ENCODE assay signal across 8 mouse cellular contexts in the genomic region with DNA sequence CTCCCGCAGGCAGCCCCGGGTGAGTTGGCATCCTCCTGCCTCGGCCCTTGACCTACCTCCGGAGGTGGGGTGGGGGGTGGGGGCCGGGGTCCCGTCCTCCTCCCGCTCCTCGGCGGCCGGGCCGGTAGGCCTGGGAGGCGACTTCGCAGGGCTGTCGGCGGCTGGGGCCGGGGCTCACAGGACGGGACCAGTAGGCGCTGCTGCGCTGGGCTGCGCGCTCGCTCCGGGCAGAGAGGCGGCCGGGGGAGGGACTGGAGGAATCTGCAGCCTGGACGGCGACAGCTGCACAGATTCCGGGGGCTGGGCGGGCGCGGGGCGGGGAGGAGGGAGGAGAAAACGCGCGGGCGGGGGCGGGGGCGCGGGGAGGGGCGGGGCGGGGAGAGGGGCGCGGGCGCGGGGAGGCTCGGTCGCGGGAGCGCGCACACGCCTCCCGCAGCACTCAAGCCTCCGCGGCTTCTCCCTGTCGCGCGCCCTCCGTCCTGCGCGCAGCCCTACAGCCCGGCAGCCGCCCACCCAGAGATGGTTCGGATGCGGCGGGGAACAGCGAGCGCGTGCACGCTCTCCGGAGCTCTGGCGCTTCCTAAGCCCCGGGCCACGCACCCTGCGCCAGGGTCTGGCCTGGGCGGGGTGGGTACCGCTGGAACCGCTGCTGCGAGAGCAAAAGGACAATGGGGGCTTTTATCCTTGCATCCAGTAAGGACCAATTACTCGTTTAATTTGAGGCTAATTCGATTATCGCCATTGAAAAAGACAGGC. TPM values are rescaled to one million over a fixed set of nuclear protein-coding genes. Genes with fewer than 3 reads are reported as not detected.
A peak's percentile ranks its signal among the peaks of the same experiment; 100 is the strongest.
DNase-seq lines count a peak whose midpoint lies in the region; ATAC-seq lines count a peak whose summit lies in the region.

A gene (minus strand): TSS at position 284 of the 756 bp plus-strand sequence.

- H3K36me3 ChIP-seq in intestine, embryonic 14.5 days (ENCODE audit: control insufficient read depth, insufficient read depth, low read length): no peaks in the 10 kb centered on the region

- 1% methylated on average over 61 of the region's 81 CpGs for WGBS in intestine, embryonic 14.5 days

- peak within 1 kb of the TSS; percentile 71 for H3K4me2 ChIP-seq in intestine, embryonic 14.5 days (ENCODE audit: low read length)

- H3K4me3 ChIP-seq in intestine, embryonic 14.5 days (ENCODE audit: low read depth, low read length): peak within 1 kb of the TSS; percentile 98

- H3K27me3 ChIP-seq in intestine, embryonic 14.5 days (replicated peaks; ENCODE audit: control insufficient read depth, insufficient read depth, low read length): no peaks in the 10 kb centered on the region

- peaks cover 7% of the 10 kb centered on the region for H3K4me1 ChIP-seq in intestine, embryonic 14.5 days (replicated peaks; ENCODE audit: control insufficient read depth, insufficient read depth, low read length)

- peak within 1 kb of the TSS; percentile 92 for H3K9ac ChIP-seq in intestine, embryonic 14.5 days (ENCODE audit: low read length)

- H3K9me3 ChIP-seq in intestine, embryonic 14.5 days (ENCODE audit: control insufficient read depth, low read length): no peaks in the 10 kb centered on the region

- ATAC-seq in intestine, embryonic 14.5 days (replicated peaks; ENCODE audit: low FRiP score, low TSS enrichment, low read depth): peak; percentile 93
- peak; percentile 58 for ATAC-seq in megakaryocyte, adult 5-6 weeks (ENCODE audit: poor library complexity, severe bottlenecking)

- peak within 1 kb of the TSS; percentile 94 for H3K27ac ChIP-seq in intestine, embryonic 14.5 days (ENCODE audit: low read depth)

- intact Hi-C loops in gastrocnemius, postnatal 36 days (cut with DNase I): no loop called here

- DNase-seq in adrenal gland, adult 18-20 months (ENCODE audit: low spot score in 2 of 2): peak; percentile 88 to 94
- peak; percentile 77 for DNase-seq in embryo, embryonic 11.5 days (ENCODE audit: low read depth, low spot score)
- DNase-seq in gastrocnemius, postnatal 36 days: peak; percentile 82 to 87
- DNase-seq in intestine, embryonic 14.5 days (ENCODE audit: low spot score): peak; percentile 89
- peak; percentile 74 to 81 for DNase-seq in left cerebral cortex, adult 9 months (ENCODE audit: low spot score in 2 of 2)
- DNase-seq in right cerebral cortex, adult 2 months (ENCODE audit: low spot score in 2 of 2): peak; percentile 77 to 85
- peak; percentile 73 for DNase-seq in urinary bladder, postnatal 25 days (ENCODE audit: low spot score)

RNA-seq across cellular contexts. Expression of the gene that starts here (rescaled TPM):
- total RNA-seq in adrenal gland, adult 18-20 months (2021): 100 to 1,000 TPM; 265 to 300 TPM
- 100 to 1,000 TPM; 104 to 125 TPM for total RNA-seq in gastrocnemius, postnatal 36 days (2021)
- polyA plus RNA-seq in intestine, embryonic 14.5 days (2014; fragmentation: Nextera tagmentation; extraction: Ambion mirVana): 129 and 131 TPM in 2 replicates
- 82.9 and 85.0 TPM in 2 replicates for total RNA-seq in megakaryocyte, adult 5-6 weeks (2015)
- 119 and 134 TPM in 2 replicates for total RNA-seq in megakaryocyte, adult 5-6 weeks (2017)

Comparison
In these comparisons a context has a peak if more than half of its experiments do, and no peak if none do; other contexts are left out.
1. Peak in every context shown above with its lines: DNase-seq, ATAC-seq, H3K4me3 ChIP-seq and H3K27ac ChIP-seq.